Mouse (Mus musculus) c-Kit-positive CD71-negative TER-119-negative erythroid progenitor cells, embryonic 14.5 days (primary cell): Measurements from ENCODE around the gene Prr29.
"Not testable (repeated sequence)": the region's sequence is repeated elsewhere in the genome, so short reads cannot be mapped to it uniquely, and the experiment has no call there.

Experiments
- DNase-seq: peaks from one replicate; pipeline ENCODE4 v3.0.0-alpha.2; 2013; ENCODE audit warnings: low read depth

Gene Prr29

GRCm38 (mm10) chr11:106365366-106365765 lies at the start of gene Prr29:
Gene Prr29, plus strand, starts transcription at chr11:106365472.
- DNase-seq = no peak

GRCm38 (mm10) chr11:106316416-106316815 lies 48.9 kb upstream of the Prr29 start:
- DNase-seq = no peak

- no peak for DNase-seq
Measured at GRCm38 (mm10) chr11:106317801-106318200, 47.5 kb upstream of the Prr29 start.

- DNase-seq = no peak
Measured at GRCm38 (mm10) chr11:106318406-106319366, 46.6 kb upstream of the Prr29 start.

- DNase-seq = no peak
Measured at GRCm38 (mm10) chr11:106324858-106325257, 40.4 kb upstream of the Prr29 start.

GRCm38 (mm10) chr11:106325566-106326206 lies 39.6 kb upstream of the Prr29 start:
- peak; percentile 59 for DNase-seq

GRCm38 (mm10) chr11:106326475-106326874 lies 38.8 kb upstream of the Prr29 start:
- DNase-seq = no peak

- no peak for DNase-seq
Measured at GRCm38 (mm10) chr11:106328521-106328920, 36.8 kb upstream of the Prr29 start.

- DNase-seq = no peak
Measured at GRCm38 (mm10) chr11:106329128-106329527, 36.1 kb upstream of the Prr29 start.

- DNase-seq = peak; percentile 54
Measured at GRCm38 (mm10) chr11:106329682-106330081, 35.6 kb upstream of the Prr29 start.

- no peak for DNase-seq
Measured at GRCm38 (mm10) chr11:106332458-106332857, 32.8 kb upstream of the Prr29 start.

- DNase-seq = no peak
Measured at GRCm38 (mm10) chr11:106334066-106334465, 31.2 kb upstream of the Prr29 start.

GRCm38 (mm10) chr11:106338029-106338428 lies 27.2 kb upstream of the Prr29 start:
- DNase-seq = no peak

- DNase-seq = no peak
Measured at GRCm38 (mm10) chr11:106338870-106339269, 26.4 kb upstream of the Prr29 start.

- DNase-seq = not testable (repeated sequence)
Measured at GRCm38 (mm10) chr11:106339323-106339722, 25.9 kb upstream of the Prr29 start.

GRCm38 (mm10) chr11:106340990-106341520 lies 24.2 kb upstream of the Prr29 start:
- DNase-seq = no peak

GRCm38 (mm10) chr11:106344910-106345309 lies 20.4 kb upstream of the Prr29 start:
- no peak for DNase-seq

- DNase-seq = no peak
Measured at GRCm38 (mm10) chr11:106349772-106350171, 15.5 kb upstream of the Prr29 start.

GRCm38 (mm10) chr11:106350853-106351252 lies 14.4 kb upstream of the Prr29 start:
- no peak for DNase-seq

GRCm38 (mm10) chr11:106351253-106351652 lies 14.0 kb upstream of the Prr29 start:
- no peak for DNase-seq

- no peak for DNase-seq
Measured at GRCm38 (mm10) chr11:106351941-106352340, 13.3 kb upstream of the Prr29 start.

- DNase-seq = no peak
Measured at GRCm38 (mm10) chr11:106353188-106353587, 12.1 kb upstream of the Prr29 start, which contains the start of gene Scn4a. Gene Scn4a, minus strand, starts transcription at chr11:106353288.

GRCm38 (mm10) chr11:106354181-106354580 lies 11.1 kb upstream of the Prr29 start:
- DNase-seq = no peak
